In genomic region chr4:129621283-129621841, GRCm38 (mm10) we compare ENCODE assay signal across 10 mouse cellular contexts. TPM values are rescaled to one million over a fixed set of nuclear protein-coding genes. Genes with fewer than 3 reads are reported as not detected.
DNase-seq lines count a peak whose midpoint lies in the region; ATAC-seq lines count a peak whose summit lies in the region.
"Had no signal": no experiment of that assay in that cellular context is flagged by ENCODE, and none has a peak within 500 bp of the region (broad histone marks: within the 10 kb centered on the region; RNA-seq: fewer than 3 reads in every experiment).

No protein-coding gene starts in this region.

- no peaks in the 10 kb centered on the region for H3K9me3 ChIP-seq in lung, embryonic 15.5 days
- H3K9me3 ChIP-seq: megakaryocyte, embryonic 14.5 days had no signal

- intact Hi-C loops in heart, postnatal 36 days (cut with DNase I): no loop called here

- no peak for ATAC-seq in lung, embryonic 15.5 days (ENCODE audit: borderline replicate concordance, extremely low read depth, low FRiP score, low TSS enrichment)

- no peak overlapping the region for H3K4me3 ChIP-seq in lung, embryonic 15.5 days

- WGBS in lung, embryonic 15.5 days: 71% methylated on average over 8 of the region's 8 CpGs

- peaks cover 44% of the 10 kb centered on the region for H3K4me1 ChIP-seq in lung, embryonic 15.5 days

- H3K36me3 ChIP-seq in lung, embryonic 15.5 days: peaks cover 3% of the 10 kb centered on the region

- peak; percentile 49 for DNase-seq in adrenal gland, postnatal 10 days
- DNase-seq in adrenal gland, postnatal 25 days: no peak
- DNase-seq in cerebellum, adult 18-20 months: peak; percentile 79 to 87
- peak; percentile 49 for DNase-seq in heart, postnatal 36 days
- no peak for DNase-seq in frontal cortex, postnatal 10 days (ENCODE audit: low spot score in 2 of 2)
- no peak for DNase-seq in layer of hippocampus, postnatal 36 days
- no peak for DNase-seq in right cerebral cortex, postnatal 14 days

- H3K27me3 ChIP-seq in lung, embryonic 15.5 days: no peaks in the 10 kb centered on the region
- H3K27me3 ChIP-seq: megakaryocyte, embryonic 14.5 days had no signal

- no peak overlapping the region for H3K9ac ChIP-seq in lung, embryonic 15.5 days

- H3K27ac ChIP-seq in lung, embryonic 15.5 days: peak overlapping the region; percentile 68

- peak overlapping the region; percentile 11; the same call in 1 of the 2 replicates for H3K4me2 ChIP-seq in lung, embryonic 15.5 days

RNA-seq across cellular contexts. Expression of gene Ccdc28b, which starts 2.4 kb away (rescaled TPM):
- 10 to 100 TPM; 59.4 to 64.4 TPM for total RNA-seq in adrenal gland, postnatal 10 days (2021)
- 41.2 and 52.2 TPM in 2 replicates for total RNA-seq in adrenal gland, postnatal 25 days (2021)
- 10 to 100 TPM; 21.1 to 26.9 TPM for total RNA-seq in heart, postnatal 36 days (2021)
- 51.4 and 59.5 TPM in 2 replicates for polyA plus RNA-seq in lung, embryonic 15.5 days (2015; fragmentation: Nextera tagmentation; extraction: Ambion mirVana)
- total RNA-seq in layer of hippocampus, postnatal 36 days (2021): 10 to 100 TPM; 70.3 to 79.8 TPM

RNA-seq across cellular contexts. Expression of gene Iqcc, which starts 2.5 kb away (rescaled TPM):
- 10 to 100 TPM; 17.4 to 28.2 TPM for total RNA-seq in adrenal gland, postnatal 10 days (2021)
- total RNA-seq in adrenal gland, postnatal 25 days (2021): 39.3 and 45.6 TPM in 2 replicates
- total RNA-seq in heart, postnatal 36 days (2021): 10 to 100 TPM; 14.4 to 18.7 TPM
- polyA plus RNA-seq in lung, embryonic 15.5 days (2015; fragmentation: Nextera tagmentation; extraction: Ambion mirVana): 29.8 and 30.6 TPM in 2 replicates
- 10 to 100 TPM; 35.3 to 40.6 TPM for total RNA-seq in layer of hippocampus, postnatal 36 days (2021)

RNA-seq across cellular contexts. Expression of gene Dcdc2b, which starts 7.3 kb away (rescaled TPM):
- total RNA-seq in adrenal gland, postnatal 10 days (2021): 1 to 10 TPM in 1 of 2 experiments, under 1 TPM in 1; 0.99 to 2.0 TPM
- 2.0 TPM in 1 of 2 replicates, not detected in the other for total RNA-seq in adrenal gland, postnatal 25 days (2021)
- total RNA-seq in heart, postnatal 36 days (2021): under 1 TPM; 0.44 to 0.95 TPM
- 1.5 and 2.1 TPM in 2 replicates for polyA plus RNA-seq in lung, embryonic 15.5 days (2015; fragmentation: Nextera tagmentation; extraction: Ambion mirVana)
- 1 to 10 TPM; 6.0 to 7.7 TPM for total RNA-seq in layer of hippocampus, postnatal 36 days (2021)
- total RNA-seq: common myeloid progenitor, adult 5-6 weeks had no signal

RNA-seq across cellular contexts. Expression of gene Txlna, which starts 19.5 kb away (rescaled TPM):
- 10 to 100 TPM; 56.7 to 61.2 TPM for total RNA-seq in adrenal gland, postnatal 10 days (2021)
- 64.1 and 76.6 TPM in 2 replicates for total RNA-seq in adrenal gland, postnatal 25 days (2021)
- total RNA-seq in heart, postnatal 36 days (2021): 10 to 100 TPM; 23.9 to 32.0 TPM
- 83.2 and 86.8 TPM in 2 replicates for polyA plus RNA-seq in lung, embryonic 15.5 days (2015; fragmentation: Nextera tagmentation; extraction: Ambion mirVana)
- 10 to 100 TPM; 46.1 to 54.7 TPM for total RNA-seq in layer of hippocampus, postnatal 36 days (2021)

RNA-seq across cellular contexts. Expression of gene Tmem234, which starts 20.9 kb away (rescaled TPM):
- 10 to 100 TPM; 83.6 to 86.2 TPM for total RNA-seq in adrenal gland, postnatal 10 days (2021)
- total RNA-seq in adrenal gland, postnatal 25 days (2021): 96.3 and 111 TPM in 2 replicates
- total RNA-seq in heart, postnatal 36 days (2021): 10 to 100 TPM; 42.7 to 43.6 TPM
- 187 and 191 TPM in 2 replicates for polyA plus RNA-seq in lung, embryonic 15.5 days (2015; fragmentation: Nextera tagmentation; extraction: Ambion mirVana)
- 10 to 100 TPM; 79.1 to 81.4 TPM for total RNA-seq in layer of hippocampus, postnatal 36 days (2021)

Comparison
In these comparisons a context has a peak if more than half of its experiments do, and no peak if none do; other contexts are left out.
1. DNase-seq: peak in adrenal gland, postnatal 10 days (single experiment), cerebellum, adult 18-20 months (2 of 2) and heart, postnatal 36 days (2 of 2); none in adrenal gland, postnatal 25 days (single experiment), frontal cortex, postnatal 10 days (0 of 2), layer of hippocampus, postnatal 36 days (0 of 2) and right cerebral cortex, postnatal 14 days (single experiment).